Mouse (Mus musculus) midbrain, embryonic 12.5 days (tissue): ENCODE results near the gene Aoc1. TPM values are rescaled to one million over a fixed set of nuclear protein-coding genes. Genes with fewer than 3 reads are reported as not detected.
"Not testable (repeated sequence)": the region's sequence is repeated elsewhere in the genome, so short reads cannot be mapped to it uniquely, and the experiment has no call there.

Experiments
- ATAC-seq: fragments of 200-750 bp; cut with Nextera tagmentation; 2 replicates; pipeline ENCODE4 v1.8.0; 2017; ENCODE audit warnings: low read depth, moderate TSS enrichment, moderate library complexity; ENCODE audit not compliant: low FRiP score
- H3K27ac ChIP-seq: fragments of 300-500 bp; sonication (generic); replicated peaks from 2 replicates; pipeline ENCODE4 v1.5.1; 2016; ENCODE audit warnings: mild to moderate bottlenecking
- H3K27me3 ChIP-seq: fragments of 300-500 bp; sonication (generic); 2 replicates; pipeline ENCODE4 v1.6.1; 2016; ENCODE audit warnings: mild to moderate bottlenecking
- H3K36me3 ChIP-seq: fragments of 300-500 bp; sonication (generic); 2 replicates; pipeline ENCODE4 v1.6.1; 2016
- H3K4me1 ChIP-seq: fragments of 300-500 bp; sonication (generic); 2 replicates; pipeline ENCODE4 v1.6.1; 2016
- H3K4me2 ChIP-seq: fragments of 300-500 bp; sonication (generic); replicated peaks from 2 replicates; pipeline ENCODE4 v1.6.1; 2016; ENCODE audit warnings: mild to moderate bottlenecking, moderate library complexity
- H3K4me3 ChIP-seq: fragments of 300-500 bp; sonication (generic); 2 replicates; pipeline ENCODE4 v1.5.1; 2016; ENCODE audit warnings: mild to moderate bottlenecking
- H3K9ac ChIP-seq: fragments of 300-500 bp; sonication (generic); replicated peaks from 2 replicates; pipeline ENCODE4 v1.6.1; 2016; ENCODE audit warnings: mild to moderate bottlenecking, moderate library complexity
- H3K9me3 ChIP-seq: fragments of 300-500 bp; sonication (generic); 2 replicates; pipeline ENCODE4 v1.6.1; 2016; ENCODE audit warnings: mild to moderate bottlenecking
- WGBS: fragments of 180-500 bp; shearing (Covaris S2); methylation state at CpG from one replicate; pipeline ENCODE4 v1.1.7; 2016; 5-methylcytosine and 5-hydroxymethylcytosine counted together
- polyA plus RNA-seq: library from polyadenylated mRNA; unstranded; fragments of >200 nt; fragmentation: Nextera tagmentation; extraction: Ambion mirVana; gene quantifications from 2 replicates; pipeline ENCODE4 v1.2.1, GENCODE M21; 2016

The Aoc1 gene
- polyA plus RNA-seq, 1 experiment from 2014 or later: not detected

DNA sequence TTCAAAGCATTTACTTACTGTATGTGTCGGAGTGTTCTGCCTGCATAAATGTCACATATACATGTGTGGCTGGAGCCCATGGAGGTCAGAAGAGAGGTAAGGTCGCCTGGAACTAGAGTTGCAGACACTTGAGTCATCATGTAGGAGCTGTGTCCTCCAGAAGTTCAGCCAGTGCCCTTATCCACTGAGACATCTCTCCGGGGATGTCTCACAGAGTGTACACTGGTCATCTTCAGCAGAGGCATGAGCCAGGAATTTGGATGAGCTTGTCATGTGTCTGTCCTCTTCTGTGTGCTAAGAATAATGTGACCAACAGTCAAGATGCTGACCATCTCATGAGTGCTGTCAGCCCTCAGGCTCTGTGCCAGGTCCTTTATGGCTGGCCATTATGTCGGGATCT lies 9.9 kb upstream of the Aoc1 start:
- H3K36me3 ChIP-seq: no peaks in the 10 kb centered on the region
- no peak overlapping the region for H3K4me2 ChIP-seq
- H3K4me1 ChIP-seq: peaks cover 16% of the 10 kb centered on the region
- H3K9ac ChIP-seq: no peak overlapping the region
- no peak overlapping the region for H3K4me3 ChIP-seq
- H3K27ac ChIP-seq: no peak overlapping the region
- WGBS: 81% methylated on average over 4 of the region's 4 CpGs
- no peaks in the 10 kb centered on the region for H3K9me3 ChIP-seq
- ATAC-seq: no peak
- no peaks in the 10 kb centered on the region; the same call in 1 of the 2 replicates for H3K27me3 ChIP-seq

DNA sequence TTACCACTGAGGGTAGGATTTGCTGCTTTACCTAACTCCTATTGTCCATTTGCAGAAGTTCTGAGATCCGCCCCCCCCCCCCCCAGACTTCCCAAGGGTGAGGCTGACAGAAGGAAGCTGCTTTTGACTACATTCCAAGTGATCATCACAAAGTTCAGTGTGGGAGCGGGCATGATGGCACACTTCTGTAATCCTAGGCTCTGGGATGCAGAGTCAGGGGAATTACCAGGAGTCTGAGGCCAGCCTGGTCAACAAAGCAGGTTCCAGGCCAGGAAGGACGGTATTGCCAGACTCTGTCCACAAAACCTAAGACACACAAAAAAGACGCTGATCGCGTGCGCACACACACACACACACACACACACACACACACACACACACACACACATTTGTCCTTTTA lies 9.2 kb upstream of the Aoc1 start:
- WGBS: 85% methylated on average over 7 of the region's 7 CpGs
- ATAC-seq: no peak
- Histone ChIP-seq H3K27me3 (no peaks in the 10 kb centered on the region; the same call in 1 of the 2 replicates), H3K4me1 (peaks cover 16% of the 10 kb centered on the region), H3K36me3 (no peaks in the 10 kb centered on the region), H3K9me3 (no peaks in the 10 kb centered on the region), H3K4me2 (no peak overlapping the region), H3K9ac (no peak overlapping the region), H3K4me3 (no peak overlapping the region), H3K27ac (no peak overlapping the region)

DNA sequence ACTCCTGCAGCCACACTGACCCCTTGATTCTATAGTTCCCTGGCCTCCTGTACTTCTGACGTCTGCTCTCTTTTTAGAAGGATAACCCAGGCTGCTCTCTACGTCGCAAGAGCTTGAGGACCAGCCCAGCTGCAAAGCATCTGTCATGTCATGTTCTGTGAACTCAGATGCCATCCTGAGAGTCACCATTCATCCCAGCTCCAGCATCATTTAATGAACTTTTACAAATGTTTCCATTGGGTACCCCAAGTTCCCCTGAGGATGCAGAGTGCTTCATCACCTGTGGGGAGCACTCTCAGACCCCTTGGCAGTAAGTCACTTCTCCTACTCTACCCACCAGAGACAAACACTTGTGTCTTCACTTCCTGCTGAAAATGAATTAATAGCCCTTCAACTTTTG lies 8.5 kb upstream of the Aoc1 start:
- no peak overlapping the region for H3K27ac ChIP-seq
- no peaks in the 10 kb centered on the region; the same call in 1 of the 2 replicates for H3K27me3 ChIP-seq
- 75% methylated on average over 3 of the region's 3 CpGs for WGBS

DNA sequence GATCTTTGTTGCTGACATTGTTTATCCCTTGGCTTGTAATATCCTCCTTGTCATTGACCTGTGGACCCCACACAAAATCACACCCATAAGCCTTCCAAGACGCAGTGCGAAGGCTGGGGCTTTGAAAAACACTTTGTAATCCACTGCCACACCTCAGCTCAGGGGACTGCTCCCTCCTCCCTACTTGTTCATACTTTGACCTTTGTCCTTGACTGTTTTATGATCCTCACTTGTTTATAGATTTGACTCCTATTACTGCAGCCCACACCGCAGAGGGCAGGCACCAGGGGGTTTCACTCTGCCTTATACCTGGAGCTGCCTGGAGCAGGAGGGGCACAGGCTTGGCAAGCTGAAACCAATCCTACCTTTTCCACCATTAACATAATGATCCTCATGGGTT lies 8.0 kb upstream of the Aoc1 start:
- Histone ChIP-seq H3K9me3 (no peaks in the 10 kb centered on the region), H3K9ac (no peak overlapping the region), H3K36me3 (no peaks in the 10 kb centered on the region), H3K4me1 (peaks cover 16% of the 10 kb centered on the region), H3K27me3 (peaks cover under 1% of the 10 kb centered on the region), H3K27ac (no peak overlapping the region), H3K4me3 (no peak overlapping the region), H3K4me2 (no peak overlapping the region)
- no peak for ATAC-seq
- WGBS: 54% methylated on average over 3 of the region's 3 CpGs

More for the DNA sequence above, 8.5 kb upstream of the Aoc1 start:
- H3K9ac ChIP-seq: no peak overlapping the region
- H3K9me3 ChIP-seq: no peaks in the 10 kb centered on the region
- ATAC-seq: no peak
- no peaks in the 10 kb centered on the region for H3K36me3 ChIP-seq
- no peak overlapping the region for H3K4me3 ChIP-seq
- H3K4me1 ChIP-seq: peaks cover 16% of the 10 kb centered on the region
- H3K4me2 ChIP-seq: no peak overlapping the region

DNA sequence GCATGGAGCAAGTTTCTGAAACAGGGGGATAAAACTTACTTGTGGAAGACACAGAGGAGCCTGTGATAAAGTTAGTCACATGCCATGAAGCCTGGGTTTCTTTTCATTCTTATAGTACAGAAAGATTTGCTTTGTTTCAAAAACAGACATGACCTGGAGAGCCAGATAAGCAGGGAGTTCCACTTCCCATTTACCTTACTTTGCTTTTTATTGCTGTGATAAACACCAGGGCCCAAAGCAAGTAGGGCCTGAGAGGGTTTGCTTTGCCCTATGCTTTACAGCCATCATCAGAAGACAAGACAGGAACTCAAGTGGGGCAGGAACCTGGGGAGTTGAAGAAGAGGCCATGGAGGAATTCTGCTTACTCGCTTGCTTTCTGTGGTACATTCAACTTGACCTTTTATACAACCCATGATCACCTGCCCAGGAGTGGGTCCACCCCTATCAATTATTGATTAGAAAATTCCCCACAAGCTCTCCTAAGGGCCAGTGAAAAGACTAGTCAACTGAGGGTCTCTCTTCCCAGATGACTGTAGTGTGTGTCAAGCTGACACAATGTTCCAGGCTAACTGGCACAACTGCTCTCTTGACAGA lies 7.4 kb upstream of the Aoc1 start:
- H3K9me3 ChIP-seq: no peaks in the 10 kb centered on the region
- H3K27ac ChIP-seq: no peak overlapping the region
- H3K4me3 ChIP-seq: no peak overlapping the region
- H3K36me3 ChIP-seq: no peaks in the 10 kb centered on the region
- 83% methylated on average over 1 of the region's 1 CpGs for WGBS
- peaks cover 16% of the 10 kb centered on the region for H3K4me1 ChIP-seq
- no peak overlapping the region for H3K4me2 ChIP-seq
- peaks cover 4% of the 10 kb centered on the region for H3K27me3 ChIP-seq
- H3K9ac ChIP-seq: no peak overlapping the region
- no peak for ATAC-seq

DNA sequence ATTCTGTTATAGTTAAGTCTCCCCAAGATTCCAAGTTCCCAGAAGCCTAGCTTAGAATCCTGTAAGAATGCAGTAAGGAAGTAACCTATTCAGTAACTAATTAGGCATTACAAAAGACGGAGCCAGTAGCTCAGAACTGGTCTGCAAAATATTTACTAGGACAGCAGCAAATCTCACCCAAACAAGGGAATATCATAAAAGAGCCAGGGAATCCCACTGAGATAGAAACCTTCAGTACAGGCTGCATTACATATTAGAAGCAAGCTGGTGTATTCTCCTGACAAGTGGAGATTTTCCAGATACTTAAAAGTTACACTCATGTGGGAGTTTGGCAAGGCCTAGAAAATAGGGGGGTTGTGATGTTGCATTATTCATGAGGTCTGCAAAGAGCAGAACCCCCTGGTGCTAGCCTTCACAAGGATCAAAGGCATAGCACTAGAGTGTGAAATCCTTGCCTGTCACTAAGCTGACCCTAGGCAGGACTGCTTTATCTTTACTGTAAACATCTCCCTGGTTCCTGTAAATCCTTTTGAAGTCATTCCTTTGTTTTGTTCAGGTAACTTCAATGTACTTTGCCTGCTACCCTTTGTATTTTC lies 6.2 kb upstream of the Aoc1 start:
- Histone ChIP-seq H3K4me1 (peaks cover 16% of the 10 kb centered on the region), H3K27ac (0 out of 2 replicates have a peak overlapping the region, but pooled peaks have one; percentile 10)
- not testable (repeated sequence) for H3K9me3 ChIP-seq, H3K4me3 ChIP-seq, H3K4me2 ChIP-seq, ATAC-seq, H3K9ac ChIP-seq, H3K36me3 ChIP-seq, H3K27me3 ChIP-seq
- WGBS: 10% methylated on average over 1 of the region's 1 CpGs

DNA sequence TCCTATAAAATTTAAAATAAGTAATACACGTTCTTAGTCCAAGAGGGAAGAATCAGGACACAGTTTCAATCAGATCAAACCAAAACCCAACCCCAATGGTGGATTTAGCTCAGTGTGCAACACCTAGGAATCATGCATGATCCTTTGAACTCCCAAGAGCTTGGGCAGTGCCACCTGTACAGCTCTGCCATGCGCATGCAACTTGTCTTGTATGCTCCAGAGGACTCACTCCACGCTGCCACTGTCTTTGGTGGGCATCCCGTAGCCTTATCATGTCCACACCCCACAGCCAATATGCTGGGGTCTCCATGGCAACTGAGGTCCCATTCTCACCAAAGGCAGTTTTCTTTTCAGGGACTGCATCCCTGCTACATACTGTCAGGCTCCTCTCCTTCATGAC lies 5.5 kb upstream of the Aoc1 start:
- no peak overlapping the region for H3K4me2 ChIP-seq
- peak; percentile 27; the same call in 1 of the 2 replicates for ATAC-seq
- WGBS: 23% methylated on average over 4 of the region's 4 CpGs
- 0 out of 2 replicates have a peak overlapping the region, but pooled peaks have one; percentile 46 for H3K27ac ChIP-seq
- peaks cover 16% of the 10 kb centered on the region for H3K4me1 ChIP-seq
- peaks cover 4% of the 10 kb centered on the region; the same call in 1 of the 2 replicates for H3K27me3 ChIP-seq
- no peak overlapping the region for H3K9ac ChIP-seq
- H3K9me3 ChIP-seq: no peaks in the 10 kb centered on the region
- no peaks in the 10 kb centered on the region for H3K36me3 ChIP-seq
- no peak overlapping the region for H3K4me3 ChIP-seq

DNA sequence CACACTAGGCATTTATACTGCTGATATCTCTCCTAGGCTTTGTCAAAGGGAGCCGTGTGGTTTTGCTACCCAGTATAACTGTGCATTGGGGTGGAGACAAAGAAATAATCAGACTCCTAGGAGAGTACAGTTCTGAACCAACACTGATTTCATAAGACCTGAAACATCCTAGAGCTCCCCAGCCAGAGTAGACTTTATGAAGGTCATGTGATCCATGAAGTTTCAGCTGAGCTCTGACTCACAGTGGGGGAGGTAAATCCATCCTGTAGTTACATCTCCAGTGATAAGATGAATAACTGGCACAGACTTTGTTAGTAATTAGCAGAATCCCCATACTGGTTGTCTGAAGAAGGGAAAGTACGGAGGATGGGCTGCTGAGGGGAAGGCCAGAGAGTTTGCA lies 2.9 kb upstream of the Aoc1 start:
- Histone ChIP-seq H3K4me3 (no peak overlapping the region), H3K27me3 (peaks cover 4% of the 10 kb centered on the region; the same call in 1 of the 2 replicates), H3K9ac (no peak overlapping the region), H3K36me3 (no peaks in the 10 kb centered on the region), H3K4me2 (no peak overlapping the region), H3K9me3 (no peaks in the 10 kb centered on the region), H3K4me1 (peaks cover 16% of the 10 kb centered on the region), H3K27ac (no peak overlapping the region)
- no peak for ATAC-seq
- 83% methylated on average over 2 of the region's 2 CpGs for WGBS

DNA sequence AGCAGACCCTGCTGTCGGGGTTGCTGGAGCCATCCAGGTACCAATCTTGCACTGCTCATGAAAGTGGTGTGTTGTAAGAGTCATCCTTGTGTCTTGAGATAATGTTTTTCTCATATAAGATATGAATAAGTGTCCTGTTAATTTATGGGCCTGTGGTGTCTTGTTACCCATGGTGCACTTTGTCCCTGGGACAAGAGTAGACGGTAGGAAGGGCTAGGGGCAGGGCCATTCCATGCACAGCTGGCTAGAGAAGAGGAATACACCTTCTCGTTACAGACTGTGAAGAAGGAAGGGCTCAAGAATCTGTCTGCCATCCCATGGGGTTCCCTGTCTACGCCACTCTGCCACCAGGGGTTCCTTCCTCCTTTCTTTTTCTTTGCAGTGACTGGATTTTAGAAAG lies 1.9 kb downstream of the Aoc1 start:
- WGBS: 80% methylated on average over 4 of the region's 4 CpGs
- ATAC-seq: no peak

DNA sequence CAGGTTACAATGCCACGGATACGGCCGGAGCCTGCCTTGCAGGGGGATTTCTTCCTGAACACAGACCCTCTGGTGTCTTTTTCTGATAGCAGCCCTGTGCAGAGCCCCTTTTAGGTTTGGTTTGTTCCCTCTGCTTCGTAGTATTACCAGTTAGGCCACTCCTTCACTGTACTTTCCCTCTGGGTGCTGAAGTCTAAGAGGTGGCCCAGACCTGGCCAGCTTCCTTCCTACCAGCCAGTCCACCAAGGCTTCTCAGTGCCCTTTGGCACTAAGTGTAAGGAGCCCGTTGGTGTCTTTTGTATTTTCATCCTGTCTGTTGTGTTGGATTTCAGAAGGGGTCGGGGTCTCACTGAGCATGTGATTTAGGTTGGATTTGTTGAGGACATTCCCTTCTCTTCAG lies 2.8 kb downstream of the Aoc1 start:
- H3K4me2 ChIP-seq: no peak overlapping the region
- no peak for ATAC-seq
- no peaks in the 10 kb centered on the region for H3K4me1 ChIP-seq
- no peak overlapping the region for H3K27ac ChIP-seq
- no peak overlapping the region for H3K9ac ChIP-seq
- H3K27me3 ChIP-seq: no peaks in the 10 kb centered on the region
- WGBS: 82% methylated on average over 6 of the region's 6 CpGs
- H3K9me3 ChIP-seq: no peaks in the 10 kb centered on the region
- H3K4me3 ChIP-seq: no peak overlapping the region
- H3K36me3 ChIP-seq: no peaks in the 10 kb centered on the region

More for the DNA sequence above, 1.9 kb downstream of the Aoc1 start:
- Histone ChIP-seq H3K36me3 (no peaks in the 10 kb centered on the region), H3K4me3 (no peak overlapping the region), H3K27me3 (peaks cover 4% of the 10 kb centered on the region; the same call in 1 of the 2 replicates), H3K4me1 (no peaks in the 10 kb centered on the region), H3K4me2 (no peak overlapping the region), H3K9ac (no peak overlapping the region), H3K9me3 (no peaks in the 10 kb centered on the region), H3K27ac (no peak overlapping the region)

DNA sequence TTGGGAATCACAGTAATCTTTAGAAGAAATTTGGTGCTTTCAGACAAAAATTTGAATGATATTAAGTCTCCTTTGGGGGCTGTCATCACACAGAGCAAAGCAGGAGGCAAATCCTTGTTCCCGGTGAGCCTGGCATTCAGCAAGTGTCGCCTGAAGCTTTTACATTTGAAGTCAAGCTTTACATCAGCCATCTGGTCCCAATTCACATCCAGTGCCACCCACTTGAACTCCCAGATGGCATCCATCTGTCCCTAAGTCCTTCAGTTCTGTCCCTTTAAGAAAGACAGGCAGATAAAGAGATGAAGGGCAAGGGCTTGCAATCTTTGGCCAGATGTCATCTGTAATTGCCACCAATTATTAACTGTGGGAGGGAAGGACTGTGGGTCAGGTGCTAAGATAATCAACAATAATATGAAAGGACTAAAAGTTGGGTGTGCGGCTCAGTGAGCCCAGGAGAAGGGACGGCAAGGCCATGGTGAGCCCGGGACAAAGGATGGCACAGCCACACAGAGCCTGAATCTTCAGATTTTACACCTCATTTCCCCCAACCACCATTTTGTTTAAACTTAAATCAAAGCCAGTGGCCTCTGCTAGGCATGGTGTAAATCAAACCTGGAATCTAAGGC lies 3.9 kb downstream of the Aoc1 start:
- H3K27me3 ChIP-seq: no peaks in the 10 kb centered on the region
- H3K27ac ChIP-seq: no peak overlapping the region
- H3K36me3 ChIP-seq: no peaks in the 10 kb centered on the region
- H3K9ac ChIP-seq: no peak overlapping the region
- no peak for ATAC-seq
- no peaks in the 10 kb centered on the region for H3K4me1 ChIP-seq
- H3K9me3 ChIP-seq: no peaks in the 10 kb centered on the region
- no peak overlapping the region for H3K4me3 ChIP-seq
- no peak overlapping the region for H3K4me2 ChIP-seq
- 59% methylated on average over 5 of the region's 5 CpGs for WGBS

DNA sequence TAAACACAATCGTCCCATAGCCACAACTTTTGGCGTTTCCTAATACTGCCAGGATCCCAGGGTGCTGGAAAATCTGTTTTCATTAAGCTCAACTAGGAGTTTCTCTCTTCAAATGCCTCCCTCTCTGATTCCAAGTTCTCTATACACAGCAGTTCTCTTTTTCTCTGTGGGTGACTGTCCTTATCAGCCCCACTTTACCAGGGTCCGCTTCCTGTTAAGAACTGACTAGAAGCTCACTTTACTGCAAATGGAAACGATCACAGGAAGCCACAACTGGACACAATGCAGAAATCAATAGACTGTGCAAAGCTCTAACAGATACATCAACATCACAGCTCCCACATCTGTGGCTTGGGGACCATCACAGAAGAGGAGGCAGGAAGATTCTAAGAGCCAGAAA lies 21.5 kb downstream of the Aoc1 start:
- Histone ChIP-seq H3K36me3 (no peaks in the 10 kb centered on the region), H3K4me2 (no peak overlapping the region), H3K4me1 (no peaks in the 10 kb centered on the region), H3K4me3 (no peak overlapping the region), H3K9me3 (no peaks in the 10 kb centered on the region), H3K27me3 (no peaks in the 10 kb centered on the region), H3K9ac (no peak overlapping the region), H3K27ac (no peak overlapping the region)
- ATAC-seq: no peak
- WGBS: 76% methylated on average over 4 of the region's 4 CpGs
